Mouse (Mus musculus) neural tube, embryonic 10.5 days (tissue): Measurements from ENCODE around the gene Fen1.

Experiments used
- DNase-seq: peaks from one replicate; pipeline ENCODE4 v3.0.0-alpha.2; 2017; ENCODE audit warnings: low spot score; ENCODE audit errors: extremely low spot score

Fen1 gene

GRCm38 (mm10) chr19:10203848-10204615 is at the start of gene Fen1, which contains the start of gene Tmem258:
Fen1 (minus strand) TSS chr19:10204169.
Tmem258 (plus strand) TSS chr19:10204014.
- DNase-seq: peak; percentile 97

- no peak for DNase-seq
These were observed 44.2 kb upstream of the Fen1 start for GRCm38 (mm10) chr19:10248128-10248527.

DNA sequence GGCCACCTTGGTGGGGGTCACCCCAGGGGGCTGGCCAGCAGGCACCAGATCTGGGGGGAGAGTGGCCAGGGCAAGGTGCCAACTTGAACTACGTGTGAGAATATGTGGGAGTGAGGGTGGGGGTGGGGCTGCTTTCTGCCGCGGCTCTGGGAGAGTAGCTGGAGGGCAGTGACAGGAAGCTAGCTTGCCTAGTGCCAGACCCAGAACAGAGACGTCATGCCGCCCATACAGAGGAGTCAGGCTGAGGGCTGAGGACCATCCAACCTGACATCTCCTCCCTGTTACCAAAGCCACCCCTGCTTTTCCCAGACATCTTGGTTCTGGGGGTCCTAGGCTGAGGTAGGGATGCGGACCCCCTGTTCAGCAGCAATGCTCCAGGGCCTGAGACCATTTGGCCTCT is 43.2 kb upstream of the Fen1 start:
- DNase-seq: no peak

DNA sequence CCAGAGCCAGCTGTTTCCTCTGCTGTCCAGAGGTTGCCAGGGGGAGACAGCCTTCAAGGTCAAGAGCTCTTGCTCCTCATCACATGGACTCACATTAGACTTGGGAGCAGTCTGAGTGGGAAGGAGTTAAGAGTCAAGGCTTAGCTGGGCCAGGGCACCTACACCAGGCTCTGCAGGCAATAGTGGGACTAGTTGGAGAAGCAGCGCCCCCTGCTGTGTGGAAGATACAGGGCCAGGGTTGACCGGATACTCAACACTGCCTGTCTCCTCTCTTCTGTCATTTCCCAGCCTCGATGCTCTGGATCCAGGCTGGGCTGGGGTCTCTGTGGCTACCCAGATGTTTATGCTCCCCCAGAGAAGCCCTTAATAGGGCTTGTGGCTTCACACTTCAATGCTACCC is 40.2 kb upstream of the Fen1 start:
- peak; percentile 56 for DNase-seq

- DNase-seq: no peak
These were observed 38.9 kb upstream of the Fen1 start for GRCm38 (mm10) chr19:10242916-10243315.

- peak; percentile 87 for DNase-seq
These were observed 36.8 kb upstream of the Fen1 start, which contains the start of gene Myrf for GRCm38 (mm10) chr19:10240654-10241305. Myrf (minus strand) TSS chr19:10240748.

GRCm38 (mm10) chr19:10239975-10240653 is 36.1 kb upstream of the Fen1 start:
- no peak for DNase-seq

DNA sequence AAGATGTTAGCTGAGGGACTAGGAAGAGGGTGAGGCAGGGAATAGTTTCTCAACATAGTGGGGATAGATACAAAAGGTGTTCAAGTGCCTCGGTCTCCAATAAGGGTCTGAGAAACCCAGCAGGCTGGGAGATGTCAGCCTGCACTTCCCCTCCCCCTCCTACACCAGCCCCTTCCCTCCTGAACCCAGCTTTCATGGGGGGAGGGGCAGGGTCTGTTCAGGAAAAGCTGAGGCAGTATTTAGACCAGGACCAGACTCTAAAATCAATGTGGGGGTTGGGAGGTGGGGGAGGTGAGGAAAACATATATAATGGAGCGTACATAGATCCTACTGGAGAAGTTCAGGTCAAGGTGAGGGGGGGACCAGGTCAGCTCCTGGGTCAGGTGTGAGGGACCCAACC is 35.5 kb upstream of the Fen1 start:
- DNase-seq: no peak

DNA sequence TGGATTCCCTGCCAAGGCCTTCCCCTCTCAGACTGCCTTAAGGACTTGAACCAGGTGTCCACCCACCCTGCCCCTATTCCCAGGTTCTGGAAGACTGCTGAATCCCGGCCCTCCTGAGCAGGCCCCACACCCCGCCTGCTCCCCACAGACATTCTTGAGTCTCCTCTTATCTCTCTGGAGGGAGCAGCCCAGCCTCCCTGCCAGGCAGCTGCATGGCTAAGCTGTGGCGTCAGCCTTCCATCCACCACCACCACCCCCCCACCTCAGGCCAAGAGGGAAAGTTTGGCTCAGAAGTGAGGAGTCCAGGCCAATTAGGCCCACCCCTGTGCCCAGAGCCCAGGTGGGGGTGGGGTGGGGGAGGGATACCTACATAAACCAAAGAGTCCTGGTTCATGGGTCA is 34.5 kb upstream of the Fen1 start:
- DNase-seq: no peak

GRCm38 (mm10) chr19:10235784-10236565 is 32.0 kb upstream of the Fen1 start:
- DNase-seq: no peak

- no peak for DNase-seq
These were observed 28.5 kb upstream of the Fen1 start for GRCm38 (mm10) chr19:10232327-10233017.

GRCm38 (mm10) chr19:10231871-10232270 is 27.9 kb upstream of the Fen1 start:
- no peak for DNase-seq

- DNase-seq: peak; percentile 57
These were observed 27.0 kb upstream of the Fen1 start for GRCm38 (mm10) chr19:10231016-10231415.

- DNase-seq: no peak
These were observed 21.8 kb upstream of the Fen1 start for GRCm38 (mm10) chr19:10225767-10226166.

- DNase-seq: peak; percentile 47
These were observed 20.9 kb upstream of the Fen1 start for GRCm38 (mm10) chr19:10224637-10225453.

DNA sequence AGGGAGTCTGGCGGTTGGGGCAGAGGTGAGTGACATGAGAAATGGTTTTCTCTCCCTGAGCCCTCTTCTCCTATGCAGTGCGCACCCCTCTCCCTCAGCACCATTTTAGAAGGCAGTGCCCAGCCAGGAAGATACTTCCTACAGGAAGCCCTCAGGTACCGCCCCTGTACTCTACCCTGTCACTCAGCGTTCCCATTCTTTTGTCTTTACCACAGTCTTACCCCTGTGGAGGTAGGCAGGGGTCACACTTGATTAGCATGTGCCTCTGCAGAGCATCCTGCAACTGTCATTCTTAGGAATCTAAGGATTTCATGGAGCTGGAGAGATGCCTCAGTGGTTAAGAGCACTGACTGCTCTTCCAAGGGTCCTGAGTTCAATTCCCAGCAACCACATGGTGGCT is 19.6 kb upstream of the Fen1 start:
- DNase-seq: no peak

DNA sequence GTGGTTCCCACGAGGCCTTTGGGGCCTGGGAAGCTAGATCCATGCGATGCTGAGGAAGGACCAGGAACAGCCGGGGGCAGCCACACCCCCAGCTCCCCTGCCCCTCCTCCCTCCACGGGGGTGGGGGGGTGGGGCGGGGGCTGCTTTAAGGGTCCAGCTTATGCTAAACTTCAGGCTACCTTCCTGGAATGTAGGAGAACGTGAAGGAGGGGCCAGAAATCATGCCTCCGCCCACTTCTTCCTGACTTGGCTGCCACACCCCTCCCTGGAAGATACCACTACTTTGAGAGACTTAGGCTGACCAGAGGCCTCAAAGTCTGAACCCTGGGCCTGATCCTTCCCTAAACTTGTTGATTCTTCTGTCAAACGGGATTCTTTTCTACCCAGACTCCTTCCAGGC is 18.7 kb upstream of the Fen1 start:
- no peak for DNase-seq

DNA sequence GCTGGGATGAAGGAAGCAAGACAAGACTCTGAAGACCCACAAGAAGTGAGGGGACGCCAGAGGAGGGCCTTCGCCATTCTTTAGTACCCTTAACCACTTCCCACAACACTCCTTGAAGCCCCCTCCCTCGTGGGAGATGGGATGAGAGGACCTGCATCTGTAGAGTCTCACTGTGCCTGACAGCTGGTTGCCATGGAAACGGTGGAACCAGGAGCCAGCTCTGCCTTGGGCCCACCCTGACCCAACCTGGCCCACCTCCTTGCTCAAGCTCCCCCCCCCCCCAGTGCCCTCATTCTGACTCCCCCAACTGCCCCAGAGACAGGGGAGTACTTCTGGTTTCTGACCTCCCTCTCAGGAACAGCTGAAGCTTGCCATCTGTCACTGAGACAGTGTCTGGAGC is 17.6 kb upstream of the Fen1 start:
- no peak for DNase-seq

DNA sequence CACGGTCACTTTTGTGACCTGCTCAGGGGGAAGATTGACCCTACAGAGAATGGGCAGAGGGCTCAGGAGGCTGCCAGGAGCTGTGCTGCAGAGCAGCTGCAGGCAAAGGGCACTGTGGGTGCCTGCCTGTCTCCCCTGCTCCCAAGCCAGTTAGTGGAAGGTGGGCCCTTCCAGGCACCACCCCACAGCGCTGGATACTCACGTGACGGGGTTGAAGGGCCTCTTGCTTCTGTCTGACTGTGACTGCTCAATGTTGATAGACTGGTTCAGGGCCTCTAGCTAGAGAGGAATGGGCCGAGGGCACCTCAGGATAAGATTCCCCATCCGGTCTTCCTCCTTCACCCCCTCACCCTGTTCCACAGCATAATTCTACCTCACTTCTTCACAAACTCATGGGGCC is 15.6 kb upstream of the Fen1 start:
- DNase-seq: no peak

GRCm38 (mm10) chr19:10219108-10219507 is 15.1 kb upstream of the Fen1 start:
- DNase-seq: peak; percentile 47
